Mouse (Mus musculus): ENCODE measurements around the gene 6430531B16Rik. TPM values are rescaled to one million over a fixed set of nuclear protein-coding genes. Genes with fewer than 3 reads are reported as not detected.

6430531B16Rik gene
- polyA plus RNA-seq, 1 experiment from 2014 or later, result 0.85 TPM

- no peaks in the 10 kb centered on the region for H3K36me3 ChIP-seq
- no peak for DNase-seq (ENCODE audit: low spot score)
- WGBS, result 64% methylated on average over 5 of the region's 5 CpGs
- no peaks in the 10 kb centered on the region for H3K9me3 ChIP-seq (replicated peaks)
- H3K4me1 ChIP-seq, result peaks cover 13% of the 10 kb centered on the region
- H3K27ac ChIP-seq, result no peak overlapping the region
- H3K27me3 ChIP-seq (ENCODE audit: low read depth, poor library complexity, severe bottlenecking), result 0 out of 2 replicates have a peak, but pooled peaks cover 9% of the 10 kb centered on the region
- H3K4me3 ChIP-seq, result no peak overlapping the region
Measured at GRCm38 (mm10) chr7:139968428-139968827, 10.1 kb downstream of the 6430531B16Rik start.

- Histone ChIP-seq H3K27me3 (ENCODE audit: low read depth, poor library complexity, severe bottlenecking) (0 out of 2 replicates have a peak, but pooled peaks cover 9% of the 10 kb centered on the region), H3K36me3 (no peaks in the 10 kb centered on the region), H3K4me1 (peaks cover 13% of the 10 kb centered on the region), H3K27ac (no peak overlapping the region), H3K4me3 (no peak overlapping the region), H3K9me3 (replicated peaks) (no peaks in the 10 kb centered on the region)
- DNase-seq (ENCODE audit: low spot score), result no peak
- 33% methylated on average over 4 of the region's 4 CpGs for WGBS
Measured at GRCm38 (mm10) chr7:139967175-139967574, 11.4 kb downstream of the 6430531B16Rik start.

GRCm38 (mm10) chr7:139963814-139964213, 14.7 kb downstream of the 6430531B16Rik start:
- Histone ChIP-seq H3K9me3 (replicated peaks) (no peaks in the 10 kb centered on the region), H3K27ac (no peak overlapping the region), H3K27me3 (ENCODE audit: low read depth, poor library complexity, severe bottlenecking) (peaks cover 26% of the 10 kb centered on the region), H3K4me3 (no peak overlapping the region), H3K36me3 (no peaks in the 10 kb centered on the region), H3K4me1 (0 out of 2 replicates have a peak, but pooled peaks cover 3% of the 10 kb centered on the region)
- DNase-seq (ENCODE audit: low spot score), result no peak
- WGBS, result 66% methylated on average over 4 of the region's 4 CpGs

- Histone ChIP-seq H3K27ac (no peak overlapping the region), H3K9me3 (replicated peaks) (no peaks in the 10 kb centered on the region), H3K4me1 (no peaks in the 10 kb centered on the region), H3K4me3 (no peak overlapping the region), H3K36me3 (no peaks in the 10 kb centered on the region), H3K27me3 (ENCODE audit: low read depth, poor library complexity, severe bottlenecking) (peaks cover 48% of the 10 kb centered on the region)
- WGBS, result 89% methylated on average over 10 of the region's 10 CpGs
- no peak for DNase-seq (ENCODE audit: low spot score)
Measured at GRCm38 (mm10) chr7:139961141-139961540, 17.4 kb downstream of the 6430531B16Rik start.

- no peaks in the 10 kb centered on the region for H3K4me1 ChIP-seq
- 40% methylated on average over 11 of the region's 11 CpGs for WGBS
- no peak for DNase-seq (ENCODE audit: low spot score)
- no peak overlapping the region for H3K27ac ChIP-seq
- no peaks in the 10 kb centered on the region for H3K36me3 ChIP-seq
- peaks cover 62% of the 10 kb centered on the region for H3K27me3 ChIP-seq (ENCODE audit: low read depth, poor library complexity, severe bottlenecking)
- no peaks in the 10 kb centered on the region for H3K9me3 ChIP-seq (replicated peaks)
- H3K4me3 ChIP-seq, result no peak overlapping the region
Measured at GRCm38 (mm10) chr7:139957958-139958357, 20.6 kb downstream of the 6430531B16Rik start.

DNA sequence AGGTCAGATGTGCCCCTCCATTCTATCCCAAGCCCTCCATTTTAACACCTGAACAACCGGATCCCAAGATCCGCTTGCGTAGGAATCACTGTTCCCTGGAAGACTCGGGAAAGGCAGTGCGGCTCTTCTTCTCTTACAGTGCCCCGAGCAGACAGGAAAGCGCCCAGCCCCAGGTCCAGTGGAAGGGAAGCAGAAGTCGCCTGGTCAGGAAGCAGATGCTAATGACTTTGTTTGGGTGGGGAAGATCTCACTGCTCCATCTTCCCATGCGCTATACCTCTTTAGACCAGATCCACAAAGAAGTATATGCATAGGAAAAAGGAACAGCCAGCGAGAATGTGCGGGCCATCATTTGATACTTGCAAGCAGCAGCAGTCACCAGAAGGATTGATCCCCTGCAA, 21.1 kb downstream of the 6430531B16Rik start:
- Histone ChIP-seq H3K4me1 (no peaks in the 10 kb centered on the region), H3K27me3 (ENCODE audit: low read depth, poor library complexity, severe bottlenecking) (peaks cover 67% of the 10 kb centered on the region), H3K36me3 (no peaks in the 10 kb centered on the region), H3K4me3 (no peak overlapping the region), H3K9me3 (replicated peaks) (no peaks in the 10 kb centered on the region), H3K27ac (no peak overlapping the region)
- 49% methylated on average over 11 of the region's 11 CpGs for WGBS
- no peak for DNase-seq (ENCODE audit: low spot score)

GRCm38 (mm10) chr7:139956658-139957057, 21.9 kb downstream of the 6430531B16Rik start:
- H3K4me3 ChIP-seq, result no peak overlapping the region
- 68% methylated on average over 3 of the region's 3 CpGs for WGBS
- no peak overlapping the region for H3K27ac ChIP-seq
- peaks cover 75% of the 10 kb centered on the region for H3K27me3 ChIP-seq (ENCODE audit: low read depth, poor library complexity, severe bottlenecking)
- DNase-seq (ENCODE audit: low spot score), result no peak
- H3K9me3 ChIP-seq (replicated peaks), result no peaks in the 10 kb centered on the region
- no peaks in the 10 kb centered on the region for H3K4me1 ChIP-seq
- H3K36me3 ChIP-seq, result no peaks in the 10 kb centered on the region

- Histone ChIP-seq H3K9me3 (replicated peaks) (no peaks in the 10 kb centered on the region), H3K27me3 (ENCODE audit: low read depth, poor library complexity, severe bottlenecking) (peaks cover 78% of the 10 kb centered on the region), H3K27ac (no peak overlapping the region), H3K4me1 (peaks cover 8% of the 10 kb centered on the region; the same call in 1 of the 2 replicates), H3K36me3 (no peaks in the 10 kb centered on the region), H3K4me3 (no peak overlapping the region)
- no peak for DNase-seq (ENCODE audit: low spot score)
- WGBS, result 84% methylated on average over 4 of the region's 4 CpGs
Measured at GRCm38 (mm10) chr7:139955505-139955904, 23.1 kb downstream of the 6430531B16Rik start.

- H3K27me3 ChIP-seq (ENCODE audit: low read depth, poor library complexity, severe bottlenecking), result peaks cover 87% of the 10 kb centered on the region
- H3K4me3 ChIP-seq, result no peak overlapping the region
- WGBS, result 59% methylated on average over 6 of the region's 6 CpGs
Measured at GRCm38 (mm10) chr7:139951991-139952633, 26.4 kb downstream of the 6430531B16Rik start.

DNA sequence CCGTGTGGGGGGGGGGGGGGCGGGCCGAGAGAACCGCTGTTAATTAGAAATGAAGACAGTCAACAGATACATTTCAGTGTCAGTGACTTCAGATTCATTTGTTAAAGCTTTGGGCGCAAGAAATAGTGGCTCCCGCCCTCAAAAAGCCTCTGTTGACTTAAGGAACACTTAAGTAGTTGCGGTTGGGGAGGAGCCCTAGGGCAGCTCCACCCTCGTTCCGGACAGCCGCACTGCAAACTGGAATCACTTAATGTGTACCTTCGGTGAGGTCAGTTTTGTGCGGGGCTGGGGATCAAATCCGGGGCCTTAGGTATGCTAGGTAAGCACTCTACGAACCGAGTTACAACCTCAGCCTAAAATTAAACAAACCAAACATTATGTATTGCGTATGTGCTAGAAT, 27.5 kb downstream of the 6430531B16Rik start:
- H3K9me3 ChIP-seq (replicated peaks), result no peaks in the 10 kb centered on the region
- peaks cover 87% of the 10 kb centered on the region for H3K27me3 ChIP-seq (ENCODE audit: low read depth, poor library complexity, severe bottlenecking)
- peak; percentile 47 for DNase-seq (ENCODE audit: low spot score)
- 5% methylated on average over 16 of the region's 16 CpGs for WGBS
- no peaks in the 10 kb centered on the region for H3K36me3 ChIP-seq
- H3K4me1 ChIP-seq, result peaks cover 18% of the 10 kb centered on the region
- no peak overlapping the region for H3K27ac ChIP-seq
- peak overlapping the region; percentile 59 for H3K4me3 ChIP-seq

More at GRCm38 (mm10) chr7:139951991-139952633, 26.4 kb downstream of the 6430531B16Rik start:
- DNase-seq (ENCODE audit: low spot score), result no peak
- peaks cover 18% of the 10 kb centered on the region for H3K4me1 ChIP-seq
- H3K9me3 ChIP-seq (replicated peaks), result no peaks in the 10 kb centered on the region
- no peaks in the 10 kb centered on the region for H3K36me3 ChIP-seq
- no peak overlapping the region for H3K27ac ChIP-seq

DNA sequence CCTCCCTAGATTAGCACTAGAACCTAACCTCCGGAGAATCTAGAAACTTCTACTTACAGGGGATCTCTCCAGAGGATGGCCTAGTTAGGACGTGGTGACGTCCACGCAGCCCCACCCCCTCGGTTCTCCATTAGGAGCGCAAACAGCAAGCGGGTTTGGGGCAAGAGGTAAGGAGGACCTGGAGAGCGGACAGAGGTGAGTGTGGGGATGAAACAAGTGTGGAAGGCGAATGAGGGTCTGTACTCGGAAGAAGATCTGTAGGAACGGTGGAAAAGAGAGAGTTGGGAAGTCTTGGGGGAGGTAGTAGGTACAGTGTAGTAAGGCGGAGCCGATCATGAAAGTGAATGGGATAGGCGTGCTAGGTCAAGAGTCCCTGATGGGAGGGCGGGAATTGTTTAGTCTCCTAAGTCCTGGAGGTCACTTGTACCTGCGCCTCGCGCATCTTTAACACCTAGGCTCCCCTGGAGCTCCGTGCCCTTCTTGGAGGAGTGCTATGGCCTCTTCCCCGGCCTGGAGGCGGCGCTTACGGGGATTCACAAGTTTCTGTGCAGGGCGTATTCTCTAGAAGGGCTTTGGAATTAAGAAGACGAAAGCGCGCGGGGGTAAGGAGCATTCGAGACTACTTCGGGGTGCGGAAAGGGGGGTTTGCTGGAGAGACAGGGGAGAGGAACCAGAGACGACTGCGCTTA, 28.1 kb downstream of the 6430531B16Rik start:
- H3K27me3 ChIP-seq (ENCODE audit: low read depth, poor library complexity, severe bottlenecking), result peaks cover 87% of the 10 kb centered on the region
- WGBS, result under 1% methylated on average over 33 of the region's 33 CpGs
- no peaks in the 10 kb centered on the region for H3K36me3 ChIP-seq
- H3K9me3 ChIP-seq (replicated peaks), result no peaks in the 10 kb centered on the region
- H3K4me1 ChIP-seq, result peaks cover 18% of the 10 kb centered on the region
- peak overlapping the region; percentile 59 for H3K4me3 ChIP-seq
- peak; percentile 62 for DNase-seq (ENCODE audit: low spot score)
- peak overlapping the region; percentile 22; the same call in 1 of the 2 replicates for H3K27ac ChIP-seq

DNA sequence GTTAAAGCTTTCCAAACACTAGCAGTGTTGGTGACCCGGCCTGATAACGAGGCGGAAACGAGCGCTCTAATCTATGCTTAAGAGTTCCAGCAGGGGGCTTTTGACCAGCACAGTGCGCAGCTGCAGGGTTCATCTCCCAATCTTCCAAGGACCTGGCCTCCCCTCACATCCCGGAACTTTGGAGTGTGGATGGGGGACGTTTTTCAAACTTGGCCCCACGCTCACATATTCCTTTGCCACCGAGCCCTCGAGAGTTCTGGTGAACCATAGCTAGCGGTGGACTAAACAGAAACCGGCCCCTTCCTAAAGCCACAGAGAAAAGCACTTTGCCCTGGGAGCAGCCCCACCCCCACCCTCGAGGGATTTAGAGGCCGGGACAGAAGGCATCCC, 28.7 kb downstream of the 6430531B16Rik start:
- peaks cover 87% of the 10 kb centered on the region for H3K27me3 ChIP-seq (ENCODE audit: low read depth, poor library complexity, severe bottlenecking)
- WGBS, result under 1% methylated on average over 15 of the region's 15 CpGs
- H3K36me3 ChIP-seq, result no peaks in the 10 kb centered on the region
- H3K4me3 ChIP-seq, result peak overlapping the region; percentile 59
- peak; percentile 63 for DNase-seq (ENCODE audit: low spot score)
- peaks cover 18% of the 10 kb centered on the region for H3K4me1 ChIP-seq
- peak overlapping the region; percentile 22; the same call in 1 of the 2 replicates for H3K27ac ChIP-seq
- H3K9me3 ChIP-seq (replicated peaks), result no peaks in the 10 kb centered on the region

DNA sequence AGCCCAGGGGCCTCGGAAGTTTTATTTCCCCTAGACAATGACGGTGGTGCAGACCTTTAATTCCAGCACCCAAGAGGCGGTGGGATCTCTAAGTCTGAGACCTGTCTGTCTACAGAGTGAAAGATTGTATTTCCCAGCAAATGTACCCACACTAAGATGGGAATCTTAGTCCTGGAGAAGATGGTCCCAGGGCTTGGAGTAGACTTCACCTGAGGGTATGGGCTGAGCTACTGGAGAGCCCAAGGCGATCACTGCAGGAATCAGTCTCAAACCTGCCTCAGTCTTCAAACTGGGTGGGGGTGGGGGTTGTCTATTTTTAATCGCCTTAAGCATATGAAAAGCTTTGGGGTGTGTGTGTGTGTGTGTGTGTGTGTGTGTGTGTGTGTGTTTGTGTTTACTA, 32.5 kb downstream of the 6430531B16Rik start:
- peaks cover 100% of the 10 kb centered on the region for H3K27me3 ChIP-seq (ENCODE audit: low read depth, poor library complexity, severe bottlenecking)
- H3K4me1 ChIP-seq, result peaks cover 28% of the 10 kb centered on the region
- H3K4me3 ChIP-seq, result no peak overlapping the region
- no peak for DNase-seq (ENCODE audit: low spot score)
- no peak overlapping the region for H3K27ac ChIP-seq
- 23% methylated on average over 5 of the region's 5 CpGs for WGBS
- no peaks in the 10 kb centered on the region for H3K36me3 ChIP-seq
- no peaks in the 10 kb centered on the region for H3K9me3 ChIP-seq (replicated peaks)
